Mouse (Mus musculus) central nervous system, embryonic 18 days (tissue): ENCODE results near the gene Gm13723. TPM values are rescaled to one million over a fixed set of nuclear protein-coding genes. Genes with fewer than 3 reads are reported as not detected.

ENCODE experiments used
- polyA plus RNA-seq: library from polyadenylated mRNA; depleted of rRNA; stranded (reverse); fragments of >200 nt; gene quantifications from 2 replicates; pipeline ENCODE4 v1.2.3, GENCODE M21; 2012; rRNA removed

Gene Gm13723
- polyA plus RNA-seq, result not detected in 2 replicates

GRCm38 (mm10) chr2:86874702-86875101 lies at the start of gene Gm13723:
TSS of gene Gm13723 (minus strand) at chr2:86874802.

GRCm38 (mm10) chr2:86892116-86892515 lies 17.5 kb upstream of the Gm13723 start, which contains the start of gene Olfr1097:
TSS of gene Olfr1097 (minus strand) at chr2:86892216.

GRCm38 (mm10) chr2:86851596-86851995 lies 23.0 kb downstream of the Gm13723 start, which contains the start of gene Olfr1095:
TSS of gene Olfr1095 (minus strand) at chr2:86851696.

DNA sequence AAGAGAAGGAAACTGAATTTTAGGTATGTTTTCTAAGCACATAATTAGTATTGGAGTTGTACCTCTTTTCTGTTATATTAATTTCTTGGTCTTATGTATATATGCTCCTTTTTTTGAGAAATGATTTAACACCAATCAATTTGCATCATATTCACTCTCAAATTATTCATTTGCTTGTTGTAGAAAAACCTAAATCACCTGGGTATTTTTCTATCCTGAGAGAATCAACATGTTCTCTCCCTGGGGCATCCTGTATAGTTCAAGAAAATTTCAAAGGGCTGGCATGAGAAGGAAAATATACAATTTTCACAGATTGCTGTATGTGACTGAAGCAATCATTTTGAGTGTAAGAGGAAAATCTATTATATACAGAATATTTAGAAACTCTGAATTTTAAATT lies 50.2 kb downstream of the Gm13723 start, which contains the start of gene Olfr1094:
TSS of gene Olfr1094 (plus strand) at position 301 of the 400 bp plus-strand sequence.

Other genes starting within 250 kb of the Gm13723 start
- not detected in 2 replicates for gene Olfr1084, start 235.1 kb downstream of the Gm13723 start, polyA plus RNA-seq
- gene Olfr1085, start 212.8 kb downstream of the Gm13723 start, polyA plus RNA-seq, result not detected in 2 replicates
- gene Olfr1086, start 194.7 kb downstream of the Gm13723 start, polyA plus RNA-seq, result not detected in 2 replicates
- not detected in 2 replicates for gene Olfr1087, start 176.4 kb downstream of the Gm13723 start, polyA plus RNA-seq
- not detected in 2 replicates for gene Olfr1089, start 141.1 kb downstream of the Gm13723 start, polyA plus RNA-seq
- not detected in 2 replicates for gene Olfr1090, start 115.8 kb downstream of the Gm13723 start, polyA plus RNA-seq
- gene Olfr1093, start 92.3 kb downstream of the Gm13723 start, polyA plus RNA-seq, result not detected in 2 replicates
- gene Olfr141, start 64.8 kb downstream of the Gm13723 start, polyA plus RNA-seq, result not detected in 2 replicates
- not detected in 2 replicates for gene Olfr1094, start 50.1 kb downstream of the Gm13723 start, polyA plus RNA-seq
- not detected in 2 replicates for gene Olfr1095, start 23.1 kb downstream of the Gm13723 start, polyA plus RNA-seq
- gene Olfr1097, start 17.4 kb upstream of the Gm13723 start, polyA plus RNA-seq, result not detected in 2 replicates
- not detected in 2 replicates for gene Olfr1098, start 49.7 kb upstream of the Gm13723 start, polyA plus RNA-seq
- not detected in 2 replicates for gene Olfr1099, start 85.9 kb upstream of the Gm13723 start, polyA plus RNA-seq
- not detected in 2 replicates for gene Olfr1100, start 105.2 kb upstream of the Gm13723 start, polyA plus RNA-seq
- not detected in 2 replicates for gene Olfr1101, start 116.4 kb upstream of the Gm13723 start, polyA plus RNA-seq
- gene Olfr1102, start 123.6 kb upstream of the Gm13723 start, polyA plus RNA-seq, result not detected in 2 replicates
- not detected in 2 replicates for gene Olfr1104, start 152.3 kb upstream of the Gm13723 start, polyA plus RNA-seq
- gene Olfr1105, start 161.7 kb upstream of the Gm13723 start, polyA plus RNA-seq, result not detected in 2 replicates
- not detected in 2 replicates for gene Olfr1106, start 177.5 kb upstream of the Gm13723 start, polyA plus RNA-seq
- gene Olfr1107, start 201.0 kb upstream of the Gm13723 start, polyA plus RNA-seq, result not detected in 2 replicates
- not detected in 2 replicates for gene Olfr1109, start 221.2 kb upstream of the Gm13723 start, polyA plus RNA-seq
- not detected in 2 replicates for gene Olfr259, start 239.8 kb upstream of the Gm13723 start, polyA plus RNA-seq